Mouse (Mus musculus) forebrain, embryonic 11.5 days (tissue): ENCODE data around the gene Pelp1. TPM values are rescaled to one million over a fixed set of nuclear protein-coding genes. Genes with fewer than 3 reads are reported as not detected.

Source experiments
- ATAC-seq: fragments of 200-750 bp; cut with Nextera tagmentation; replicated peaks from 2 replicates; pipeline ENCODE4 v1.8.0; 2017; ENCODE audit warnings: moderate TSS enrichment; ENCODE audit not compliant: low FRiP score
- DNase-seq: peaks from one replicate; pipeline ENCODE4 v3.0.0-alpha.2; 2017; ENCODE audit warnings: low spot score
- H3K27ac ChIP-seq: fragments of 300-500 bp; sonication (generic); 2 replicates; pipeline ENCODE4 v1.5.1; 2014; ENCODE audit warnings: low read depth, low read length
- H3K27me3 ChIP-seq: fragments of 300-500 bp; sonication (generic); 2 replicates; pipeline ENCODE4 v1.6.1; 2014; ENCODE audit warnings: mild to moderate bottlenecking, low read length, mixed read lengths; ENCODE audit not compliant: control insufficient read depth, insufficient read depth
- H3K36me3 ChIP-seq: fragments of 300-500 bp; sonication (generic); 2 replicates; pipeline ENCODE4 v1.6.1; 2014; ENCODE audit warnings: mild to moderate bottlenecking, low read length, moderate library complexity, mixed read lengths; ENCODE audit not compliant: control insufficient read depth, insufficient read depth
- H3K4me1 ChIP-seq: fragments of 300-500 bp; sonication (generic); replicated peaks from 2 replicates; pipeline ENCODE4 v1.6.1; 2014; ENCODE audit warnings: low read length, mixed read lengths; ENCODE audit not compliant: control insufficient read depth, insufficient read depth
- H3K4me2 ChIP-seq: fragments of 300-500 bp; sonication (generic); 2 replicates; pipeline ENCODE4 v1.6.1; 2014; ENCODE audit warnings: low read depth, mild to moderate bottlenecking, low read length, moderate library complexity, mixed read lengths; ENCODE audit not compliant: severe bottlenecking
- H3K4me3 ChIP-seq: fragments of 300-500 bp; sonication (generic); 2 replicates; pipeline ENCODE4 v1.5.1; 2014; ENCODE audit warnings: low read depth, low read length
- H3K9ac ChIP-seq: fragments of 300-500 bp; sonication (generic); 2 replicates; pipeline ENCODE4 v1.6.1; 2014; ENCODE audit warnings: low read length
- H3K9me3 ChIP-seq: fragments of 300-500 bp; sonication (generic); 2 replicates; pipeline ENCODE4 v1.6.1; 2016; ENCODE audit warnings: low read length, mixed read lengths; ENCODE audit not compliant: control insufficient read depth
- WGBS: fragments of 180-500 bp; shearing (Covaris S2); extraction: QIAGEN DNeasy Blood & Tissue Kit; methylation state at CpG from one replicate; pipeline ENCODE4 v1.1.7; 2014; 5-methylcytosine and 5-hydroxymethylcytosine counted together
- polyA plus RNA-seq: library from polyadenylated mRNA; unstranded; fragments of >200 nt; fragmentation: Nextera tagmentation; extraction: Ambion mirVana; gene quantifications from 2 replicates; pipeline ENCODE4 v1.2.1, GENCODE M21; 2014

Pelp1 gene
- polyA plus RNA-seq, 1 experiment from 2014 or later, result 52.2 TPM

- Histone ChIP-seq H3K9ac (no peak overlapping the region), H3K36me3 (no peaks in the 10 kb centered on the region), H3K27me3 (no peaks in the 10 kb centered on the region), H3K9me3 (no peaks in the 10 kb centered on the region), H3K4me1 (no peaks in the 10 kb centered on the region), H3K4me2 (no peak overlapping the region), H3K27ac (no peak overlapping the region), H3K4me3 (no peak overlapping the region)
- DNase-seq, result no peak
- WGBS, result 79% methylated on average over 6 of the region's 6 CpGs
- no peak for ATAC-seq
Observed at GRCm38 (mm10) chr11:70444667-70445066, 34.8 kb upstream of the Pelp1 start.

- DNase-seq, result no peak
- WGBS, result 86% methylated on average over 3 of the region's 3 CpGs
- ATAC-seq, result no peak
Observed at GRCm38 (mm10) chr11:70443964-70444363, 34.1 kb upstream of the Pelp1 start.

GRCm38 (mm10) chr11:70441882-70442281 lies 32.1 kb upstream of the Pelp1 start:
- no peaks in the 10 kb centered on the region for H3K27me3 ChIP-seq
- no peaks in the 10 kb centered on the region for H3K9me3 ChIP-seq
- no peaks in the 10 kb centered on the region; the same call in 1 of the 2 replicates for H3K36me3 ChIP-seq
- H3K4me2 ChIP-seq, result no peak overlapping the region
- H3K27ac ChIP-seq, result no peak overlapping the region
- no peak for DNase-seq
- no peak overlapping the region for H3K4me3 ChIP-seq
- WGBS, result 95% methylated on average over 7 of the region's 7 CpGs
- no peaks in the 10 kb centered on the region for H3K4me1 ChIP-seq
- no peak for ATAC-seq
- H3K9ac ChIP-seq, result no peak overlapping the region

More at GRCm38 (mm10) chr11:70443964-70444363, 34.1 kb upstream of the Pelp1 start:
- H3K27me3 ChIP-seq, result no peaks in the 10 kb centered on the region
- H3K9me3 ChIP-seq, result no peaks in the 10 kb centered on the region
- no peak overlapping the region for H3K9ac ChIP-seq
- H3K4me3 ChIP-seq, result no peak overlapping the region
- no peak overlapping the region for H3K4me2 ChIP-seq
- H3K36me3 ChIP-seq, result no peaks in the 10 kb centered on the region; the same call in 1 of the 2 replicates
- no peak overlapping the region for H3K27ac ChIP-seq
- no peaks in the 10 kb centered on the region for H3K4me1 ChIP-seq

GRCm38 (mm10) chr11:70440637-70441036 lies 30.8 kb upstream of the Pelp1 start:
- DNase-seq (no peak), ATAC-seq (no peak)
- WGBS, result 92% methylated on average over 4 of the region's 4 CpGs
- no peak overlapping the region for H3K4me2 ChIP-seq
- no peak overlapping the region for H3K4me3 ChIP-seq
- no peak overlapping the region for H3K9ac ChIP-seq
- H3K9me3 ChIP-seq, result no peaks in the 10 kb centered on the region
- no peak overlapping the region for H3K27ac ChIP-seq
- H3K36me3 ChIP-seq, result no peaks in the 10 kb centered on the region; the same call in 1 of the 2 replicates
- H3K27me3 ChIP-seq, result no peaks in the 10 kb centered on the region
- H3K4me1 ChIP-seq, result no peaks in the 10 kb centered on the region

GRCm38 (mm10) chr11:70438728-70439374 lies 29.0 kb upstream of the Pelp1 start:
- Histone ChIP-seq H3K27me3 (no peaks in the 10 kb centered on the region), H3K36me3 (no peaks in the 10 kb centered on the region; the same call in 1 of the 2 replicates), H3K9me3 (no peaks in the 10 kb centered on the region), H3K4me2 (no peak overlapping the region), H3K4me3 (no peak overlapping the region), H3K9ac (no peak overlapping the region), H3K4me1 (peaks cover 3% of the 10 kb centered on the region; the same call in 1 of the 2 replicates), H3K27ac (no peak overlapping the region)
- DNase-seq, result no peak
- 93% methylated on average over 7 of the region's 7 CpGs for WGBS
- no peak for ATAC-seq

GRCm38 (mm10) chr11:70437426-70437825 lies 27.6 kb upstream of the Pelp1 start:
- no peak for DNase-seq
- Histone ChIP-seq H3K36me3 (no peaks in the 10 kb centered on the region; the same call in 1 of the 2 replicates), H3K4me1 (peaks cover 12% of the 10 kb centered on the region; the same call in 1 of the 2 replicates), H3K9ac (no peak overlapping the region), H3K27ac (no peak overlapping the region), H3K4me2 (no peak overlapping the region), H3K4me3 (no peak overlapping the region), H3K27me3 (no peaks in the 10 kb centered on the region), H3K9me3 (no peaks in the 10 kb centered on the region)
- 92% methylated on average over 6 of the region's 6 CpGs for whole genome bisulfite sequencing
- ATAC-seq, result no peak

GRCm38 (mm10) chr11:70435476-70435875 lies 25.6 kb upstream of the Pelp1 start:
- H3K9ac ChIP-seq, result no peak overlapping the region
- WGBS, result 82% methylated on average over 5 of the region's 5 CpGs
- H3K27me3 ChIP-seq, result no peaks in the 10 kb centered on the region
- no peaks in the 10 kb centered on the region; the same call in 1 of the 2 replicates for H3K36me3 ChIP-seq
- peaks cover 17% of the 10 kb centered on the region; the same call in 1 of the 2 replicates for H3K4me1 ChIP-seq
- H3K9me3 ChIP-seq, result no peaks in the 10 kb centered on the region
- no peak for DNase-seq
- H3K4me2 ChIP-seq, result no peak overlapping the region
- H3K4me3 ChIP-seq, result no peak overlapping the region
- no peak for ATAC-seq
- no peak overlapping the region for H3K27ac ChIP-seq

- no peak overlapping the region for H3K27ac ChIP-seq
- H3K4me3 ChIP-seq, result 0 out of 2 replicates have a peak overlapping the region, but pooled peaks have one; percentile 78
- 93% methylated on average over 3 of the region's 3 CpGs for WGBS
Observed at GRCm38 (mm10) chr11:70433951-70434350, 24.1 kb upstream of the Pelp1 start.

GRCm38 (mm10) chr11:70433569-70433943 lies 23.7 kb upstream of the Pelp1 start:
- DNase-seq, result no peak
- H3K4me2 ChIP-seq, result peak overlapping the region; percentile 58
- no peak overlapping the region for H3K27ac ChIP-seq
- no peak for ATAC-seq
- H3K9ac ChIP-seq, result peak overlapping the region; percentile 89
- WGBS, result 70% methylated on average over 1 of the region's 1 CpGs
- no peaks in the 10 kb centered on the region for H3K27me3 ChIP-seq
- no peaks in the 10 kb centered on the region; the same call in 1 of the 2 replicates for H3K36me3 ChIP-seq
- peak overlapping the region; percentile 78; the same call in 1 of the 2 replicates for H3K4me3 ChIP-seq
- no peaks in the 10 kb centered on the region for H3K9me3 ChIP-seq
- peaks cover 17% of the 10 kb centered on the region; the same call in 1 of the 2 replicates for H3K4me1 ChIP-seq

More at GRCm38 (mm10) chr11:70433951-70434350, 24.1 kb upstream of the Pelp1 start:
- H3K9me3 ChIP-seq, result no peaks in the 10 kb centered on the region
- H3K27me3 ChIP-seq, result no peaks in the 10 kb centered on the region
- DNase-seq (no peak), ATAC-seq (no peak)
- peak overlapping the region; percentile 89 for H3K9ac ChIP-seq
- peak overlapping the region; percentile 58; the same call in 1 of the 2 replicates for H3K4me2 ChIP-seq
- peaks cover 17% of the 10 kb centered on the region; the same call in 1 of the 2 replicates for H3K4me1 ChIP-seq
- no peaks in the 10 kb centered on the region; the same call in 1 of the 2 replicates for H3K36me3 ChIP-seq
